Mouse (Mus musculus): ENCODE measurements around the gene Tead2.
A peak's percentile ranks its signal among the peaks of the same experiment; 100 is the strongest.
"Not testable (repeated sequence)": the region's sequence is repeated elsewhere in the genome, so short reads cannot be mapped to it uniquely, and the experiment has no call there.

Tead2 gene

GRCm38 (mm10) chr7:45215673-45216441 is at the start of gene Tead2:
Gene Tead2, plus strand, starts transcription at chr7:45215753.
- no peak for DNase-seq (ENCODE audit: low spot score in 2 of 2)

GRCm38 (mm10) chr7:45166950-45167401 is 48.6 kb upstream of the Tead2 start:
- DNase-seq (ENCODE audit: low spot score in 2 of 2) = no peak

GRCm38 (mm10) chr7:45167761-45168445 is 47.6 kb upstream of the Tead2 start:
- DNase-seq (ENCODE audit: low spot score in 2 of 2) = no peak

- DNase-seq (ENCODE audit: low spot score in 2 of 2) = no peak
Observed at GRCm38 (mm10) chr7:45168656-45169055, 46.9 kb upstream of the Tead2 start.

GRCm38 (mm10) chr7:45169495-45169894 is 46.1 kb upstream of the Tead2 start:
- no peak for DNase-seq (ENCODE audit: low spot score in 2 of 2)

GRCm38 (mm10) chr7:45172974-45173373 is 42.6 kb upstream of the Tead2 start:
- peak in 1 of 2 experiments; percentile 36 for DNase-seq (ENCODE audit: low spot score in 2 of 2)

- DNase-seq (ENCODE audit: low spot score in 2 of 2) = not testable (repeated sequence)
Observed at GRCm38 (mm10) chr7:45173772-45174171, 41.8 kb upstream of the Tead2 start.

GRCm38 (mm10) chr7:45174567-45175280 is 40.8 kb upstream of the Tead2 start:
- no peak for DNase-seq (ENCODE audit: low spot score in 2 of 2)

GRCm38 (mm10) chr7:45175398-45175797 is 40.2 kb upstream of the Tead2 start:
- no peak for DNase-seq (ENCODE audit: low spot score in 2 of 2)

GRCm38 (mm10) chr7:45175929-45176328 is 39.6 kb upstream of the Tead2 start:
- DNase-seq (ENCODE audit: low spot score in 2 of 2) = no peak

GRCm38 (mm10) chr7:45176356-45176755 is 39.2 kb upstream of the Tead2 start:
- no peak for DNase-seq (ENCODE audit: low spot score in 2 of 2)

GRCm38 (mm10) chr7:45178550-45178949 is 37.0 kb upstream of the Tead2 start:
- DNase-seq (ENCODE audit: low spot score in 2 of 2) = no peak

- no peak for DNase-seq (ENCODE audit: low spot score in 2 of 2)
Observed at GRCm38 (mm10) chr7:45179469-45179868, 36.1 kb upstream of the Tead2 start, which contains the start of gene Gfy. Gene Gfy, minus strand, starts transcription at chr7:45179569.

GRCm38 (mm10) chr7:45180896-45181477 is 34.6 kb upstream of the Tead2 start, which contains the start of gene Pth2:
Gene Pth2, plus strand, starts transcription at chr7:45180995.
- no peak for DNase-seq (ENCODE audit: low spot score in 2 of 2)

GRCm38 (mm10) chr7:45181540-45181939 is 34.0 kb upstream of the Tead2 start:
- no peak for DNase-seq (ENCODE audit: low spot score in 2 of 2)

- peak; percentile 76 to 81 for DNase-seq (ENCODE audit: low spot score in 2 of 2)
Observed at GRCm38 (mm10) chr7:45182199-45182601, 33.4 kb upstream of the Tead2 start.

- no peak for DNase-seq (ENCODE audit: low spot score in 2 of 2)
Observed at GRCm38 (mm10) chr7:45182606-45183005, 32.9 kb upstream of the Tead2 start.

GRCm38 (mm10) chr7:45183672-45184071 is 31.9 kb upstream of the Tead2 start:
- DNase-seq (ENCODE audit: low spot score in 2 of 2) = no peak

- no peak for DNase-seq (ENCODE audit: low spot score in 2 of 2)
Observed at GRCm38 (mm10) chr7:45185921-45186320, 29.6 kb upstream of the Tead2 start.

- no peak for DNase-seq (ENCODE audit: low spot score in 2 of 2)
Observed at GRCm38 (mm10) chr7:45189600-45189999, 26.0 kb upstream of the Tead2 start.

- no peak for DNase-seq (ENCODE audit: low spot score in 2 of 2)
Observed at GRCm38 (mm10) chr7:45190186-45190585, 25.4 kb upstream of the Tead2 start.

GRCm38 (mm10) chr7:45191161-45191560 is 24.4 kb upstream of the Tead2 start:
- no peak for DNase-seq (ENCODE audit: low spot score in 2 of 2)
